Comparison of ENCODE assay signal across 8 mouse cellular contexts in genomic region chr3:150384996-150385627, GRCm38 (mm10).
DNase-seq lines count a peak whose midpoint lies in the region; ATAC-seq and TF ChIP-seq lines count a peak whose summit lies in the region.

No protein-coding gene starts in this region.

- 9% methylated on average over 1 of the region's 1 CpGs for whole genome bisulfite sequencing in lung, adult 2 months

- no peaks in the 10 kb centered on the region for H3K4me1 ChIP-seq in lung, adult 2 months (ENCODE audit: control insufficient read depth, insufficient read depth, low read length)

- peak; percentile 4 for DNase-seq in cerebellum, adult 11 months
- peak; percentile 19 for DNase-seq in ovary, postnatal 36 days (ENCODE audit: low spot score)
- DNase-seq in ovary, postnatal 10 days (ENCODE audit: low spot score), result no peak
- DNase-seq in embryo, embryonic 11.5 days (ENCODE audit: low read depth, low spot score), result peak; percentile 39
- DNase-seq in kidney, adult 9 months, result peak; percentile 64
- no peak for DNase-seq in lung, adult 2 months
- DNase-seq in spleen, postnatal 10 days (ENCODE audit: low spot score in 2 of 2), result no peak

- ATAC-seq in cerebellum, adult (ENCODE audit: insufficient number of reproducible peaks, low FRiP score, low TSS enrichment), result no peak

- no peak for TF ChIP-seq POLR2A in lung, adult 2 months (IDR thresholded peaks at IDR 0.05; ENCODE audit: borderline replicate concordance, extremely low read depth, low read depth, low read length)

- no peak overlapping the region for H3K4me3 ChIP-seq in lung, adult 2 months (replicated peaks; ENCODE audit: extremely low read depth, low read depth, low read length)

- peak; percentile 56 for TF ChIP-seq CTCF in lung, adult 2 months (IDR thresholded peaks at IDR 0.05; ENCODE audit: insufficient read depth, low read length)

Comparison
In these comparisons a context has a peak if more than half of its experiments do, and no peak if none do; other contexts are left out.
1. DNase-seq: peak in cerebellum, adult 11 months (single experiment), ovary, postnatal 36 days (single experiment), embryo, embryonic 11.5 days (single experiment) and kidney, adult 9 months (single experiment); none in ovary, postnatal 10 days (single experiment), lung, adult 2 months (single experiment) and spleen, postnatal 10 days (0 of 2).